Mouse (Mus musculus): ENCODE data around the gene Prkag2.

GRCm38 (mm10) chr5:25075623-25076022 lies 24.8 kb downstream of the Prkag2 start:
- no peak for TF ChIP-seq MAX (IDR thresholded peaks at IDR 0.05)
- TF ChIP-seq CTCF (IDR thresholded peaks at IDR 0.05; ENCODE audit: control insufficient read depth, insufficient read depth, insufficient read length), result no peak
- no peak for TF ChIP-seq MYOG (IDR thresholded peaks at IDR 0.05; ENCODE audit: control insufficient read depth, extremely low read depth, insufficient read length)
- TF ChIP-seq FOSL1 (IDR thresholded peaks at IDR 0.05; ENCODE audit: insufficient read depth, low read length, poor library complexity, severe bottlenecking), result no peak
- no peak for TF ChIP-seq USF1 (IDR thresholded peaks at IDR 0.05; ENCODE audit: low read depth)
- no peak for TF ChIP-seq MYOD1 (IDR thresholded peaks at IDR 0.05; ENCODE audit: control insufficient read depth, insufficient read length, low read depth)
